Mouse (Mus musculus) C2C12 (cell line): ENCODE data around the gene Prkci. TPM values are rescaled to one million over a fixed set of nuclear protein-coding genes. Genes with fewer than 3 reads are reported as not detected.

Source experiments
- H3K27me3 ChIP-seq: one replicate; pipeline ENCODE4 v1.6.1; 2011; ENCODE audit not compliant: control insufficient read depth, insufficient read depth, insufficient read length
- H3K36me3 ChIP-seq: one replicate; pipeline ENCODE4 v1.6.1; 2011; ENCODE audit not compliant: control insufficient read depth, insufficient read depth
- H3K4me3 ChIP-seq: one replicate; pipeline ENCODE4 v1.5.1; 2011; ENCODE audit warnings: mild to moderate bottlenecking, control low read depth; ENCODE audit not compliant: poor library complexity, insufficient read depth, severe bottlenecking
- H3K79me2 ChIP-seq: one replicate; pipeline ENCODE4 v1.6.1; 2011; ENCODE audit not compliant: control insufficient read depth, insufficient read depth
- H3K79me3 ChIP-seq: one replicate; pipeline ENCODE4 v1.6.1; 2011; ENCODE audit warnings: low read depth, control low read depth
- H3ac ChIP-seq: one replicate; pipeline ENCODE3; 2011; ENCODE audit warnings: low read depth; ENCODE audit not compliant: control insufficient read depth, insufficient read length
- CEBPB ChIP-seq: IDR thresholded peaks from one replicate; pipeline ENCODE4 v1.6.1; 2011; ENCODE audit warnings: low read depth, mild to moderate bottlenecking, control low read depth, moderate library complexity
- CTCF ChIP-seq: IDR thresholded peaks from one replicate; pipeline ENCODE4 v1.5.1; 2011; ENCODE audit not compliant: control insufficient read depth, insufficient read depth, insufficient read length
- FOSL1 ChIP-seq: IDR thresholded peaks from one replicate; pipeline ENCODE4 v1.8.0; 2011; ENCODE audit warnings: mild to moderate bottlenecking, low read length; ENCODE audit not compliant: poor library complexity, insufficient read depth, severe bottlenecking
- MAX ChIP-seq: IDR thresholded peaks from one replicate; pipeline ENCODE4 v1.6.1; 2011; ENCODE audit warnings: mild to moderate bottlenecking, control low read depth
- MYOD1 ChIP-seq: IDR thresholded peaks from one replicate; pipeline ENCODE4 v1.6.1; 2011; ENCODE audit warnings: low read depth; ENCODE audit not compliant: control insufficient read depth, insufficient read length
- MYOG ChIP-seq: IDR thresholded peaks from one replicate; pipeline ENCODE4 v1.6.1; 2011; ENCODE audit not compliant: control insufficient read depth, insufficient read length; ENCODE audit errors: extremely low read depth
- USF1 ChIP-seq: IDR thresholded peaks from one replicate; pipeline ENCODE4 v1.6.1; 2011; ENCODE audit warnings: low read depth, mild to moderate bottlenecking, control low read depth, moderate library complexity
- polyA plus RNA-seq: library from polyadenylated mRNA; unstranded; fragments of >200 nt; fragmentation: generic; extraction: Trizol; gene quantifications from one replicate; pipeline ENCODE4 v1.2.1, GENCODE M21; 2012; ENCODE audit warnings: missing spikeins

Prkci gene
- polyA plus RNA-seq, 1 experiment = 17.5 TPM

DNA sequence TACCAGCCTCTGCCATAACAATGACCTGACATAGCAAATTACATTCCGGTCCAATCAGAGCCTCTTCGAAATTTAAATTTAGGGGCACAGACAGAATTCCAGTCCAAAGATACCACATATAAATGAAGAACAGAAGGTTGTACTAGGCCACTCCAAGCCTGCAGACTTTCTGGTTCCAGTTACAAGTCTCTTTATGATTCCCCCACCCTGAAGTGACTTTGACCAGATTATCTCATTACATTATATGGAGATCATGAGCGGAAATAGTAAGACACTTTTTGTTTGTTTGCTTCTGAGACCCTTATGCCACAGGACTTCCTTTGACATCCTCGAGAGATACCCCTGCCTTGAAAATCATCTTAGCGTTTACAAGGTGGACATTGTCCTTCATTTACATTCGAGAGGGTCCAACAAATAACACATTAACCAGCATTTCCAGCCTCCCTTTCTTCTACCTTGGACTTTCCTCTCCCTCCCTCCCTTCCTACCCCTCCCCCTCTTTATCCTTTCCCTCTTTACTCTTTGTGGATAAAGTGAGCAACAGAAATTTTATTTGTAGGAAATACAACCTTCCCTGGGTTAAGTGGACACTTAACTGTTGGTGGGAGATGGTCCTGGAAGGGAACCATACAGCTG lies 81.6 kb downstream of the Prkci start:
- H3K79me3 ChIP-seq = no peaks in the 10 kb centered on the region
- no peak overlapping the region for H3ac ChIP-seq
- TF ChIP-seq FOSL1 (no peak), CTCF (no peak), MAX (no peak), CEBPB (no peak), MYOG (no peak), MYOD1 (no peak), USF1 (no peak)
- no peaks in the 10 kb centered on the region for H3K36me3 ChIP-seq
- H3K4me3 ChIP-seq = no peak overlapping the region
- no peaks in the 10 kb centered on the region for H3K79me2 ChIP-seq
- H3K27me3 ChIP-seq = no peaks in the 10 kb centered on the region

DNA sequence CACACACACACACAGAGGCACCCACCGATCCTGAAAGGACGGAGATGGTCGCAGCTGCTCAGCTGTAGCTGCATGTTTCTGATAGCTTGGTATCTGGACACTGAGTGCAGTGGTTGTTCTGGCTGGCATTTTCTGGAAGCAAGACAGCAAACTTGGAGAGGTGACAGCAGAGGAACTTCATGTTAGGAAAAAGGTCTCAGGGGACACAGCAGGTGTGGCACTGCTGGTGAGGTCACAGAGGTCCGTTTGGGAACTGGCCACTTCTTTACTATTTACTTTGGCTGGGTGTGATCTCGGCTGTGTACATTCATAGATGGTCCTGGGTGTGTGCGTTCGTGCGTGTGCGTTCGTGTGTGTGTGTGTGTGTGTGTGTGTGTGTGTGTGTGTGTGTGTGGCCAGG lies 83.9 kb downstream of the Prkci start:
- no peaks in the 10 kb centered on the region for H3K36me3 ChIP-seq
- H3K79me3 ChIP-seq = no peaks in the 10 kb centered on the region
- no peaks in the 10 kb centered on the region for H3K79me2 ChIP-seq
- H3K4me3 ChIP-seq = no peak overlapping the region
- no peaks in the 10 kb centered on the region for H3K27me3 ChIP-seq
- TF ChIP-seq MAX = no peak
- TF ChIP-seq USF1 = no peak
- no peak for TF ChIP-seq MYOG
- TF ChIP-seq CTCF = no peak
- TF ChIP-seq MYOD1 = no peak
- no peak for TF ChIP-seq CEBPB
- TF ChIP-seq FOSL1 = no peak
- H3ac ChIP-seq = no peak overlapping the region

DNA sequence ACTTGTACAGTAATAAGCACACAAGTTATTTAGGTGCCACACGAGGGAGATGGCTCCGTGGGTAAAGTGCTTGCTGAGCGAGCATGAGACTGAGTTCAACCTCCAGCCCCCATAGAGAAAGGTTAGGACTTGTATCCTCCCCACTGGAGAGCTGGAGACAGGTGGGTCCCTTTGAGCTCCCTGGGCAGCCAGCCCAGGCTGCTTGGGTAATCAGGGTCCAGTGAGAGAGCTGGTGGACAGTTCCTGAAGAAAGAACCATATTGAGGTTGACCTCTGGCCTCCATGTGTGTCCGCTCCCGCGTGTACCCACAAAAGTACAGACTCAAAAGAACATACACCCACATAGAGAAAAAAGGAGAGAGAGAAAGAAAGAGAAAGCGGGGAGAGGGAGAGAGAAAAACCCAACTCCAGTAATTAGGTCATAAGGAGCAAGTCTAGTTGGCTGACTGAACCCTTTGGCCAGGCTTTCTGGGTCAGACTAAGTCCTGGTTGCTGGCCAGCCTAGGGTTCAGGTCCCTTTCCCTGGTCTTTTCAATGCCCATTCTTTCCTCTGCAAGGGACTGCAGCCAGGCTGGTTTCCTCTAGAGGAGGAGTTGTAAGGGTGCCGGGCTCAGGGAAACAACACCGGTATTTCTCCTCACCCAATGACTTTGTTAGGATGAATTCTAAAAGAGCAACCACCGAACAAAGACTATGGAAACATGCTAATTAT lies 85.4 kb downstream of the Prkci start:
- no peak overlapping the region for H3ac ChIP-seq
- no peaks in the 10 kb centered on the region for H3K79me3 ChIP-seq
- H3K4me3 ChIP-seq = no peak overlapping the region
- H3K36me3 ChIP-seq = no peaks in the 10 kb centered on the region
- H3K79me2 ChIP-seq = no peaks in the 10 kb centered on the region
- no peaks in the 10 kb centered on the region for H3K27me3 ChIP-seq
- TF ChIP-seq USF1 = no peak
- no peak for TF ChIP-seq MYOD1
- no peak for TF ChIP-seq MAX
- TF ChIP-seq CTCF = no peak
- no peak for TF ChIP-seq FOSL1
- TF ChIP-seq CEBPB = no peak
- TF ChIP-seq MYOG = no peak

DNA sequence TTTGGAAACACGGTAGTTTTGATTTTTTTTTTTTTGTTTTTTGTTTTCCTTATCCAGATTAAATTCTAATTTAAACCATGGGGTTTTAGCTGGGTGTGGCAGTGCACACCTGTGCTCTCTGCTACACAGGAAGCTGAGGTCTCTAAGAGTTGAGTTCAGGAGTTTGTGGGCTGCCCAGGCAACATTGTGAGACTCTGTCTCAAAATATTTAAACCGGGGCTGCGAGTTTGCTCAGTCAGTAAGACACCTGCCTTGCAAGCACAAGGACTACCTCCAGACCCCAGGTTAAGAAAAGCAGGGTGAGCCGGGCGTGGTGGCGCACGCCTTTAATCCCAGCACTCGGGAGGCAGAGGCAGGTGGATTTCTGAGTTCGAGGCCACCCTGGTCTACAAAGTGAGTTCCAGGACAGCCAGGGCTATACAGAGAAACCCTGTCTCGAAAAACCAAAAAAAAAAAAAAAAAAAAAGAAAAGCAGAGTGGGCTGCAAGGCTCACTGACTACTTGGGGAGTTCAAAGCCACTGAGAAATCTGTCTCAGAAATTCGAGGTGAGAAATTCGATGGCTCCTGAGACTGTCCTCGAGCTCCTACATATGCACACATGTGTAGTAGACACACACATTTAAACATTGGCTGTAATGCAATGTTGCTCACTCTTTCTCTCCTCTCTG lies 87.4 kb downstream of the Prkci start:
- Histone ChIP-seq H3K79me2 (no peaks in the 10 kb centered on the region), H3K4me3 (no peak overlapping the region)
- TF ChIP-seq USF1 (no peak), CEBPB (no peak), CTCF (no peak), MYOG (no peak), MYOD1 (no peak), FOSL1 (no peak), MAX (no peak)

DNA sequence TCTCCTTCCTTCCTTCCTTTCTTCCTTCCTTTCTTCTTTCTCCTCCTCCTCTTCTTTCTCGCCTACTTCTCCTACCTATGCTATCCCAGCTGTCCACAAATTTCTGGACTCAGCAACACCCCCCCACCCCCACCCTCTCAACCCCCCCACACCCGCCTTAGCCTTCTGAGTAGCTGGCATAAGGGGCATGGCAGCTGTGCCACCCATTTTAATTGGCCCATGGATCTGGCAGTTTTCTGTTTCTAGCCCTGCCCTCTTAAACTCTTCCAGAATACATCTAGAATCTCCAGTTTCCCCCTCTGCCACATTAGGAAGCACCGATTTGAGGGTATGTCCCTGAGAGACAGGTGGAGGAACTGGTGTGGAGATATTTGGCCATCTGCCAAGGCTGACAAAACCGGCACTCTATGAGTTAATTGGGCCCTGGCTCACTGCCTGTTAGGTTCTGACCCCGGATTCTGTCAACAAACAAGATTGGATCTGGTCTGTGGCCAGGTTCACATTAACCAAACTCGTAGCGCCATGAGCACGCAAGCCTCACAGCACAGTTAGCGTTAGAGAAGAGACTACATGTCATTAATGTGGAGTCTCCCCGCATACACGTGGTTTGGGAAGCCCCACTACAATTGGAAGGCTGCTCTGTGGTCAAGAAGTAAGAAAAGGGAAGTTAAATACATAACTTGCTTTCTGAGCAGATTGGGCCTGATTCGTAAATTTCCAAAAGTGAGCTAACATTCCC lies 88.1 kb downstream of the Prkci start:
- no peaks in the 10 kb centered on the region for H3K27me3 ChIP-seq
- no peak overlapping the region for H3ac ChIP-seq
- no peaks in the 10 kb centered on the region for H3K79me2 ChIP-seq
- no peaks in the 10 kb centered on the region for H3K79me3 ChIP-seq
- no peak overlapping the region for H3K4me3 ChIP-seq
- H3K36me3 ChIP-seq = no peaks in the 10 kb centered on the region
- TF ChIP-seq CTCF (no peak), MYOD1 (no peak), FOSL1 (no peak)

More for the DNA sequence above, 87.4 kb downstream of the Prkci start:
- Histone ChIP-seq H3ac (no peak overlapping the region), H3K79me3 (no peaks in the 10 kb centered on the region), H3K27me3 (no peaks in the 10 kb centered on the region), H3K36me3 (no peaks in the 10 kb centered on the region)
